Mouse (Mus musculus): ENCODE results near the gene Tgfb3.

GRCm38 (mm10) chr12:86086550-86086949, 7.7 kb upstream of the Tgfb3 start:
- TF ChIP-seq CTCF (IDR thresholded peaks at IDR 0.05; ENCODE audit: borderline replicate concordance, insufficient read depth, low read length) (no peak), POLR2A (IDR thresholded peaks at IDR 0.05; ENCODE audit: low read depth, low read length) (no peak)
